8 mouse cellular contexts compared by ENCODE assay signal in genomic region chr16:11201740-11202394, GRCm38 (mm10). TPM values are rescaled to one million over a fixed set of nuclear protein-coding genes. Genes with fewer than 3 reads are reported as not detected.
DNase-seq lines count a peak whose midpoint lies in the region; ATAC-seq and TF ChIP-seq lines count a peak whose summit lies in the region.

No protein-coding gene starts in this region.

- H3K4me1 ChIP-seq in heart, embryonic 14.5 days (ENCODE audit: control insufficient read depth in 2 of 2, insufficient read depth in 2 of 2, low read length in 2 of 2), result peaks cover 2 to 19% of the 10 kb centered on the region in 2 experiments; a peak in 3 of 4 replicates
- H3K4me1 ChIP-seq in hindbrain, embryonic 13.5 days (replicated peaks), result peaks cover 29% of the 10 kb centered on the region
- peaks cover 29% of the 10 kb centered on the region for H3K4me1 ChIP-seq in midbrain, embryonic 12.5 days

- H3K4me3 ChIP-seq in heart, embryonic 14.5 days (ENCODE audit: control insufficient read depth in 1 of 2, insufficient read depth in 1 of 2, low read depth in 1 of 2, low read length in 2 of 2), result peak overlapping the region in 1 of 2 experiments; percentile 67; a peak in 3 of 4 replicates
- peak overlapping the region; percentile 98 for H3K4me3 ChIP-seq in hindbrain, embryonic 13.5 days
- H3K4me3 ChIP-seq in midbrain, embryonic 12.5 days, result peak overlapping the region; percentile 95

- DNase-seq in heart, postnatal 14 days, result no peak
- no peak for DNase-seq in Patski (ENCODE audit: low read depth, low spot score)
- no peak for DNase-seq in cerebellum, postnatal 14 days
- DNase-seq in ovary, postnatal 36 days (ENCODE audit: low spot score), result no peak

- in situ Hi-C loops in Patski (cut with MboI; ENCODE audit: low pct_unique_long_range_greater_than_20kb), result no loop called here

- ATAC-seq in heart, embryonic 14.5 days (ENCODE audit: insufficient number of reproducible peaks, insufficient read depth, low FRiP score, low read depth), result no peak
- ATAC-seq in Patski, result no peak
- no peak for ATAC-seq in hindbrain, embryonic 13.5 days (ENCODE audit: low FRiP score)
- no peak for ATAC-seq in midbrain, embryonic 12.5 days (ENCODE audit: low FRiP score, low read depth)
- no peak for ATAC-seq in inflammation-experienced regulatory T-cells, adult 6 months

- no peaks in the 10 kb centered on the region for H3K9me3 ChIP-seq in heart, embryonic 14.5 days (ENCODE audit: control insufficient read depth, low read length)
- no peaks in the 10 kb centered on the region for H3K9me3 ChIP-seq in hindbrain, embryonic 13.5 days
- no peaks in the 10 kb centered on the region for H3K9me3 ChIP-seq in midbrain, embryonic 12.5 days

- CTCF ChIA-PET in Patski (lab: Charles Lee), result no interaction called here

- POLR2A ChIA-PET in Patski (lab: Charles Lee), result interaction anchor here (0.5 to 1.7 kb wide), 2 partner anchors 26 to 206 kb away, joined by 6 to 13 read pairs; partner anchors contain the start of gene Zc3h7a

- H3K27me3 ChIP-seq in heart, embryonic 14.5 days (ENCODE audit: control insufficient read depth, insufficient read depth, low read length), result no peaks in the 10 kb centered on the region
- no peaks in the 10 kb centered on the region for H3K27me3 ChIP-seq in Patski
- H3K27me3 ChIP-seq in hindbrain, embryonic 13.5 days, result no peaks in the 10 kb centered on the region
- H3K27me3 ChIP-seq in midbrain, embryonic 12.5 days, result no peaks in the 10 kb centered on the region

- WGBS in heart, embryonic 14.5 days, result 64% methylated on average over 6 of the region's 6 CpGs
- WGBS in hindbrain, embryonic 13.5 days, result 72% methylated on average over 6 of the region's 6 CpGs
- WGBS in midbrain, embryonic 12.5 days, result 75% methylated on average over 6 of the region's 6 CpGs

- peak overlapping the region; percentile 92 for H3K9ac ChIP-seq in heart, embryonic 14.5 days (ENCODE audit: low read length)
- peak overlapping the region; percentile 91 for H3K9ac ChIP-seq in hindbrain, embryonic 13.5 days
- 0 out of 2 replicates have a peak overlapping the region, but pooled peaks have one; percentile 92 for H3K9ac ChIP-seq in midbrain, embryonic 12.5 days (replicated peaks)

- H3K36me3 ChIP-seq in heart, embryonic 14.5 days (ENCODE audit: control insufficient read depth, insufficient read depth, low read length), result peaks cover 55% of the 10 kb centered on the region
- H3K36me3 ChIP-seq in hindbrain, embryonic 13.5 days, result peaks cover 52% of the 10 kb centered on the region
- H3K36me3 ChIP-seq in midbrain, embryonic 12.5 days, result peaks cover 50% of the 10 kb centered on the region

- peak overlapping the region; percentile 93 for H3K4me2 ChIP-seq in heart, embryonic 14.5 days (ENCODE audit: low read length)
- H3K4me2 ChIP-seq in hindbrain, embryonic 13.5 days, result peak overlapping the region; percentile 94
- peak overlapping the region; percentile 89 for H3K4me2 ChIP-seq in midbrain, embryonic 12.5 days (replicated peaks)

- intact Hi-C loops in heart, postnatal 14 days (cut with DNase I), result loop anchor here (2.0 to 5.0 kb wide), 2 partner anchors 50 to 215 kb away; partner anchors contain the start of gene Gspt1

- no peak overlapping the region for H3K27ac ChIP-seq in heart, embryonic 14.5 days (replicated peaks in 1 of 2; ENCODE audit: control insufficient read depth in 1 of 2, insufficient read depth in 1 of 2, low read depth in 2 of 2, low read length in 2 of 2)
- no peak overlapping the region for H3K27ac ChIP-seq in hindbrain, embryonic 13.5 days
- H3K27ac ChIP-seq in midbrain, embryonic 12.5 days (replicated peaks), result no peak overlapping the region

- peak; percentile 44 for TF ChIP-seq CTCF in Patski (IDR thresholded peaks at IDR 0.05)

RNA-seq across cellular contexts. Expression of gene Rsl1d1, which starts 1.3 kb away (rescaled TPM):
- 119 and 124 TPM in 2 replicates for polyA plus RNA-seq in heart, embryonic 14.5 days (2014; fragmentation: Nextera tagmentation; extraction: Ambion mirVana)
- 10 to 100 TPM; 49.1 to 49.9 TPM for total RNA-seq in heart, postnatal 14 days (2021)
- polyA plus RNA-seq in Patski (2021), result 111 TPM
- polyA plus RNA-seq in hindbrain, embryonic 13.5 days (2015; fragmentation: Nextera tagmentation; extraction: Ambion mirVana), result 144 and 151 TPM in 2 replicates
- 205 and 209 TPM in 2 replicates for polyA plus RNA-seq in midbrain, embryonic 12.5 days (2016; fragmentation: Nextera tagmentation; extraction: Ambion mirVana)
- polyA plus RNA-seq in inflammation-experienced regulatory T-cells, adult 6 months (2017; shearing (Covaris generic)), result 100 to 1,000 TPM; 169 to 217 (median 194) TPM

RNA-seq across cellular contexts. Expression of gene Zc3h7a, which starts 25.7 kb away (rescaled TPM):
- 70.6 and 72.1 TPM in 2 replicates for polyA plus RNA-seq in heart, embryonic 14.5 days (2014; fragmentation: Nextera tagmentation; extraction: Ambion mirVana)
- 10 to 100 TPM; 38.8 to 39.5 TPM for total RNA-seq in heart, postnatal 14 days (2021)
- 75.4 TPM for polyA plus RNA-seq in Patski (2021)
- polyA plus RNA-seq in hindbrain, embryonic 13.5 days (2015; fragmentation: Nextera tagmentation; extraction: Ambion mirVana), result 77.1 and 84.1 TPM in 2 replicates
- polyA plus RNA-seq in midbrain, embryonic 12.5 days (2016; fragmentation: Nextera tagmentation; extraction: Ambion mirVana), result 103 and 106 TPM in 2 replicates
- 100 to 1,000 TPM; 244 to 341 (median 268) TPM for polyA plus RNA-seq in inflammation-experienced regulatory T-cells, adult 6 months (2017; shearing (Covaris generic))

RNA-seq across cellular contexts. Expression of gene Gspt1, which starts 52.3 kb away (rescaled TPM):
- 56.6 and 58.1 TPM in 2 replicates for polyA plus RNA-seq in heart, embryonic 14.5 days (2014; fragmentation: Nextera tagmentation; extraction: Ambion mirVana)
- 10 to 100 TPM; 62.5 to 69.6 TPM for total RNA-seq in heart, postnatal 14 days (2021)
- polyA plus RNA-seq in Patski (2021), result 117 TPM
- polyA plus RNA-seq in hindbrain, embryonic 13.5 days (2015; fragmentation: Nextera tagmentation; extraction: Ambion mirVana), result 50.2 and 52.2 TPM in 2 replicates
- 92.9 and 106 TPM in 2 replicates for polyA plus RNA-seq in midbrain, embryonic 12.5 days (2016; fragmentation: Nextera tagmentation; extraction: Ambion mirVana)
- 10 to 100 TPM; 37.7 to 49.5 (median 44.7) TPM for polyA plus RNA-seq in inflammation-experienced regulatory T-cells, adult 6 months (2017; shearing (Covaris generic))
